Mouse (Mus musculus) lung, postnatal 36 days (tissue): Measurements from ENCODE around the gene Kank4.
"Not testable (repeated sequence)": the region's sequence is repeated elsewhere in the genome, so short reads cannot be mapped to it uniquely, and the experiment has no call there.

Experiments used
- DNase-seq: peaks from one replicate; pipeline ENCODE4 v3.0.0; 2022; ENCODE audit warnings: mixed read lengths

The Kank4 gene

DNA sequence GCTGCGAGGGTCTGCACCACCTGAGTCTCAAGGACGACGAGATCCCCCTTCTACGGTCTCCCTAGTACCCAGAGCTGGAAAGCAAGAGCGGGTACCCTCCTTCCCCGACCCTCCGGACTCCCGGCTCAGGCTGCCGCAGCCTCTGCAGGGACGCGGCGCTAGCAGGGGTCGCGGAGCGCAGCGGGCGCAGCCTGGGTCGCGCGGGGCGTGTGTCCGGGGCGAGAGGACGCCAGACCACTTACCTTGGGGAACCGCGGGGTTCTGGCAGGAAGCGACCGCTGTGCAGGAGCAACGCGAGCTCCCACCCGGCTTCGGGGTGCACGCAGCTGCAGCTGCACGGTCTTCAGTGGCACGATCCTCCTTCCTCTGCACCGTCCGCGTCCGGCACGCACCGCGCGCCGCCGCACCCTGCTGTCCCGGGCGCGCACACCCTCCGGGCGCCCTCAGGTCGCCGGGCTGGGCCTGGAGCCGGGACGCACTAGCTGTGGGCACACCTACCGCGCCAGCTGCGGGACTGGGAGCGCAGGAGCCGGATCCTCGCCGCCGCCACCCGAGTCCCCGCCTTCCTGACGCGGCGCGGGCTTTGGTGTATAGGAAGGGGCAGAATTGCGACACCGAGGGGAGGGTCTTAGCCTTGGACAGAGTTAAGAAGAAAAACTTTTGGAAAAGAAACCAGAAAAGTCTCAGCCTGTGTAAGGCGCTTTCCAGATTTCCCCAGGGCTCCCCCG, at the start of gene Kank4:
TSS of gene Kank4 (minus strand) at position 354 of the 728 bp plus-strand sequence.
- DNase-seq = peak; percentile 68

DNA sequence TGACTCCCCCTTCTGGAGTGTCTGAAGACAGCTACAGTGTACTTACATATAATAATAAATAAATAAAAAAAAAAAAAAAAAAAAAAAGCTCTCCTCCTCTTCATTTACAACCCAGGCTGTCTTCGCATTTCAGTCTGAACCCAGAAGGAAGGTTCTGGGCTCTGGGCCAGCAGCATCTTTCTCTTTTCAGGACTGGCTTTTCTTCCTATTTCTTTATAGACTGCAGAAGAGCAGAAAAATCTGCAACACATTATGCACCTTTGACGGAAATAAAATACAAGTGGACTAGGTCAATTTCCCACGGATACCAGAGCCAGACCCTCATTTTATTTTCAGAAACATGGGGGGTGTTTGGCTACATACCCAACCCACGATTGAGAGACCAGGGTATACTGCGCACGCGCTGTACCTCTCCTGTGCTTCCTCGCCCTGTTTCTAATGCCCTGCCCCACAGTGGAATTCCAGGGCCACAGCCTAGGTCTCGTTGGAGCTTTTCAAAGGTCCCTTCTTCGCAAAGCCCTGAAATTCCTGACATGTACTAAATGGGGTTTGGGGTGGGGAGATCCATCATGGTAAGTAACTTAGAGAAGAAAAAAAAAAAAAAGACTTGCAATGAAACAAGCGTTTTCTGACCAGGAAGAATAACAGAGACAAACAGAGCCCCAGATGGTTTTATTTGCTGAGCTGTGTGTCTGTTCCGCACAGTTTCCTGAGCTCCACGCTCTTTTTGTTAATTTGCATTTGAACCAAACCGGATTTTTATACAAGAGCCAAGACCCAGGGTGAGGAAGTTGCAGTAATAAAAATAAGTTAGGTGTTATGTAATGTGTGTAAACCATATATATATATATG, 48.3 kb upstream of the Kank4 start:
- DNase-seq = no peak

DNA sequence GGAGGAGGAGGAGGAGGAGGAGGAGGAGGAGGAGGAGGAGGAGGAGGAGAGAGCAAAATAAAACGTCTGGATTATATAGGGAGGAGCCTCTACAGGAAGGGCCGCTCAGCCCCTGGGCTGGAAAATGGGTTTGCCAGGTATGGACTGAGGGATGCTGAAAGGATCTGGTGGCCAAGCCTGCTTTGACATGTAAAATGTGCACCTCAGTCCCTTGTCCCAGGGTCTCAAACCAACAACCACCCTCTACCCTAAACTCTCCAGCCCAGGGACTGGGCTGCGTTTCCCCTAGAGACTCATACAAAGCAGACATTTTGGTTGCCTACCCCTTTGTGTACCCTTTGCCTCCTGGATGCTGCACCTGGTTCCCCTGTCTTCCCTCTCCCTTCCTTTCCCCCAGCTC, 47.2 kb upstream of the Kank4 start:
- DNase-seq = no peak

DNA sequence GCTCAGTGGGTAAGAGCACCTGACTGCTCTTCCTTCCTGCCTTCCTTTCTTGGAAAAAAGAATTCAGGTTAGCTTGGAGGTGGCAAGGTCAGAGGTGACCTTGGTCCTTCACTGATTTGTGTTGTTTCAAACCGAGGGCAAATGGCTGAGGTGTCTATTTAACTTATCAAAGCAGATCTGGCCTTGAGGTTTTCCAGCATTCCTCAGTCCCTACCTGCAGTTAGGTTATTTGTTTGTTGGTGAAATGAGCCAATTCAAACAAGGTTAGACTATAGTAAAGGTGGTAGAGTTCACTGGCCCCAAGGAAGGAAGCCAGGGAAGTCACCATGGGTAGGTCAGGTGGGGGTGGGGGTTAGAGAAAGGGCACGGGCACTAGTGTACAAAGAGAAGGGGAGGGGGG, 46.8 kb upstream of the Kank4 start:
- no peak for DNase-seq

DNA sequence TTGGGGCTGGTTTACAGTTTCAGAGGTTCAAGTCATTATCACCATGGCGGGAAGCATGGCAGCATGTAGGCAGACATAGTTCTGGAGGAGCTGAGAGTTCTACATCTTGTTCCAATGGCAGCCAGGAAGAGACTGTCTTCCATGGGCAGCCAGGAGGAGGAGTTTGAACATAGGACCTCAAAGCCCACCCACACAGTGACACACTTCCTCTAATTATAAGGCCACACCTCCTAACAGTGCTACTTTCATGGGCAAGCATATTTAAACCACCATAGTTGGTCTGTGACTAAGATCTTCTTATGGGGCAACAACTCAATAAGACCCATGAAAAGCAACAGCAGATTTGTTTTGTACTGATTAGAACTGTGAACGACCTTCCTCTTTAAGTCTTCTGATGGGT, 46.1 kb upstream of the Kank4 start:
- no peak for DNase-seq

DNA sequence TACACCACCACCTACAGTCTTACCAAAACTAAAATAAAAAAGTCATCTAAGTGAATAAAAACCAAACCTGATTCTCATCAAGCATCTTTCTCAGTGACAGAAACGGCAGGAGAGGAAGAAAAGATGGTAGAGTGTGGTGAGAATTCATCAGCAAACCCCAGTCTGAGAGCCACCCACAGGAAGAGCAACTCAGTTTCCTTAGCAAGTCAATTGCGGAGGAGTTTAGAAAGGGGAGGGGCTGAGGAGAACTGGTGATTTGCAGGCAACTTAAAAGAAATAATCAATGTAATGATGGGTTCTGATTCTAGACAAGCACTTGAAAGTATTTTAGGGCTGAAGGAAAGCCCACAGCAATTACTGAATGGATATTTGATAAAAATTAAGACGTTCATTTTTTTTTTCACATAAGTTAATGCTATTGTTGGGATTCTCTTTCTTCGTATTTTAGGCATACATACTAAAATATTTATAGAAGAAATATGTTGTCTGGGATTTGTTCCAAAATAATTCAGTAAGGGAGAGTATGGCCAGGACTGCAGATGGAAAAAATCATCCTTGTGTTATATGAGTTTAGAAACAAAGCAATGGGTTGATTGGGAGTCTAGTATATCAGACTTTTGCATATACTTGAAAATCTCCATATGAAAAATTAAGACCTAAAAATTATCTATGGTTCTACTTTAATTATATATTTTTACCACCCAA, 41.0 kb upstream of the Kank4 start:
- DNase-seq = no peak

DNA sequence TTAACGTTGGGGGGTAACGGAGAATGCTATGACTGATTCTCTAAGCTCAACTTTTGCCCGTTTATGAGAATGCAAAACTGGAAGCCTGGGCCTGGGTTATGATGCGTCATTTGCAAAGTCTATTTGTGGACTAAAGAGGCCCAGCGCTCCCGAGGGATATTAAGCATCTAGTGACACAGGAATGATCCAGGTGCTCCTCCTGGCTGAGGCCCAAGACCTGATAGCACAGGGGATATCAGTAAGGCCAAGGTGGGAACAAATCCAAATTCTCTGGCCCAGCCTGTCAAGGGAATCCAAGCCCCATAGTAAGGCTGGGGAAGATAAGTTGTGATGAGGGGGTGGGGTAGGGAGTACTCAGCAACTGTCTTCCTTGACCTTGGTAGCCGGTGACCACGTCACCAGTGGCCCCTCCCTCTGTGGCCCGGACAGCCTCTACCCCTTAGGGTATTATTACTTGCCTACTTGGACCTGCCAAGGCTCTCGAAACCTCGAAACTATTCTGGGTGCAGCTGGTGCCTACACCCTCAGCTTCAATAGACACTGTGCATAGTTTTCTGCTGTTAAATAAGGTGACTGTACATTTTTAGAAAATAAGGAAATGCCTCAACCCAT, 39.8 kb upstream of the Kank4 start:
- DNase-seq = no peak

DNA sequence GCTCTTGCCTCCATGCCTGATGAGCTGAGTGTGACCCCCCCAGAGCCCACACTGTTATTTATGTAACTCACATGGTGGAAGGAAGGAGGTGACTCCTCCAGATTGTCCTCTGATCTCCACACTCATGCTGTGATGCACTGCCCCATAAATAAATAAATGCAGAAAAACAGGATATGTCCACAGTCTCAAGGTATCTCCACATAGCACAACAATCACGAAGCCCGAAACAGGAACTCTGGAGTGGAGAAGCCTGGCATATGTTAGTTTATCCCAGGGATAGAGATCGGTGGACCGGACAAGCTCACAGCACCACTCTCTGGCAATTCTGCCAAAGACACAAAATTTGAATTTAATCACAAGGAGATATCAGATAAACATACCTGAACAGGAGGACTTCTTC, 36.6 kb upstream of the Kank4 start:
- no peak for DNase-seq

DNA sequence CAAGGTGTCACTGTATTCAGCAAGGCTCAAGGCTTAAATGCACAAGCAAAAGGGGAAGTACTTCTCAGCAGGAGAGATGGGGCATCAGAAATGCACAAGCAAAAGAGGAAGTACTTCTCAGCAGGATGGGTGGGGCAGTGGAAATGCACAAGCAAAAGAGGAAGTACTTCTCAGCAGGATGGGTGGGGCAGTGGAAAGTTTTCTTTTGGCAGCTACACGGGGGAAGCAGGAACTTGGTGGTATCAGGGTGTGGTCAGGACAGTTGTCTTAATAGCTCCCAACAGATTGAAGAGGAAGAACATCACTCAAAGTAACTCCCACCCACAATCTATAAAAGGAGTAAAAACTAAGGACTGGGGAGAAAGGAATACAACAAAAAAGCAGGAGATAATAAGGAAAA, 33.1 kb upstream of the Kank4 start:
- not testable (repeated sequence) for DNase-seq

DNA sequence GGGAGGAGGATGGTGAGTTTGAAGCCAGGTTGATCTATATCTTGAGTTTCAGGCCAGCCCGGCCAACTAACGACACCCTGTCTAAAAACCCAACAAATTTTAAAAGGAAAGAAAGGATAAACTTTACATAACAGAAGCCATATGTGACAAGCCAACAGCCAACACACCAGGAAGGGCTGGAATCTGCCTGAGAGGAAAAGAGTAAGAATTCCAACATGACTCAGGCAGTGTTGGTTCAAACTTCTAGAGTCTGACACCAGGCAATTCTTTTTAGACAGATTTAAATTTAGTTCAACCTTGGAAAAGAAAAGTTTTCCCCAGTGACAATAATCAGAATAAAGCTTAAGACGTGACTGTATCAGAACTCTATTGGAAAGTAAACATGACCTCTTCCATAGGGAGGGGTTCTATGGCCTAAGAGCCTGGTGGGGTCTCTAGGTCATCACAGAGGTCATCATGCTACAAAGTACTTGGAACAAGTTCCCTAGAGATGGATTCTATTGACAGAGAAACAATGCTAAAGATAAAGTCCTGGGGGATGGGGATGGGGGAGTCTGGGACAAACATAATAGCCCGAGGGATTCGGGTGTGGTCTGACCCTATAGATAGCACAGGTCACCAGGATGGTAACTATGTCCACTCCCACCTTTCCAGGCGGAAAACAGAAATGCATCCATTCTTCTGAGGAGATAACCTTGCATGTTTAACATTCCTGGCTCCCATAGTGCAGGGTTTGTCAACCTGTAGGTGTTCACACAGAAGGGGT, 30.0 kb upstream of the Kank4 start:
- DNase-seq = no peak

DNA sequence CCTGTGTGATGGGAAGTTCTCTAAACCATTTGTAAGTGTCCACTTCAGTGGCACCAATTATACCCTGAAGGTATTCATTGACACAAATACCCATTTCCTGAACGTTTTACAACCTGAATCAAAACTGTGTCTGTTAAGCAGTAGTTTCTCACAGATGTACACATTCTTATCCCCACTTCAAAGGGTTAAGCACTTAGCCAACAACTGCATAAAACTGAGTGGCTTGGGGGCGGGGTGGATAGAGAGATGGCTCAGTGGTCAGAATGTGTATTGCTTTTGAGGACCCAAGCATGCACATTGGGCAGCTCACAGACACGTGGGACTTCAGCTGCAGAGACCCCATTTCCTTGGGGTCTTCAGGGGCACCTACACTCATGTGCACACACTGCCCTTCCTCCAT, 29.1 kb upstream of the Kank4 start:
- DNase-seq = no peak

DNA sequence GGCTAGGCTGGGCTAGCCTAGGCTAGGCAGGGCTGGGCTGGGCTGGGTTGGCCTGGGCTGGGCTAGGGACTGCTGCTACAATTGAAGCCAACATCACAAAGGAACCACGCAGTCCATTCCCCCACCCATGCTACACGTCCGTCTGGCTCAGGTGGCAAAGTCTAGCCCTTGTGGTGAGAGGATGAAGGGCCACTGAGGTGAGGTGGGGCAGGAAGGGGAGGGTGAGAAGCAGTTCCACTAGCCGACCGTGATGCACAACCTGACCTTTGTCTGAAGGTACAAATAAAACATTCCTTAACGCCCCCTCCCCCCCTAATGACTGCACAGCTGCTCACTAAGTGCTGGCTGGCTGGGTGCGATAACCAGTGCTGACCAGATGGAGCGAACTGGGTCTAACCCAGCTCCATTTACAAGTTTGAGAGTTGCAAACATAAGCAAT, 28.4 kb upstream of the Kank4 start:
- no peak for DNase-seq

DNA sequence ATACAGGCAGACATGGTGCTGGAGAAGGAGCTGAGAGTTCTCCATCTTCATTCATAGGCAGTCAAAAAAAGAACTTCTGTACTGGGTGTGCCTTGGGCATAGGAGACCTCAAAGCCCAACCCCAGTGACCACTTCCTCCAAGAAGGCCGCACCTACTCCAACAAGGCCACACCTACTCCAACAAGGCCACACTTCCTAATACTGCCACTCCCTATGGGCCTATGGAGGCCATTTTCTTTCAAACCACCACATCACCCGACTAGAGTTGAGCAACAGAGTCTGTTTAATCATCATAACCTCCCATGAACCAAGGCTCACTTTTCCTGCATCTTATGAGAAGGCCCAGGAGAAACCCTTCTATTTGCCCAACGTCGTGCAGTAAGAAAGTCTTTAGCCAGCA, 27.9 kb upstream of the Kank4 start:
- DNase-seq = no peak

DNA sequence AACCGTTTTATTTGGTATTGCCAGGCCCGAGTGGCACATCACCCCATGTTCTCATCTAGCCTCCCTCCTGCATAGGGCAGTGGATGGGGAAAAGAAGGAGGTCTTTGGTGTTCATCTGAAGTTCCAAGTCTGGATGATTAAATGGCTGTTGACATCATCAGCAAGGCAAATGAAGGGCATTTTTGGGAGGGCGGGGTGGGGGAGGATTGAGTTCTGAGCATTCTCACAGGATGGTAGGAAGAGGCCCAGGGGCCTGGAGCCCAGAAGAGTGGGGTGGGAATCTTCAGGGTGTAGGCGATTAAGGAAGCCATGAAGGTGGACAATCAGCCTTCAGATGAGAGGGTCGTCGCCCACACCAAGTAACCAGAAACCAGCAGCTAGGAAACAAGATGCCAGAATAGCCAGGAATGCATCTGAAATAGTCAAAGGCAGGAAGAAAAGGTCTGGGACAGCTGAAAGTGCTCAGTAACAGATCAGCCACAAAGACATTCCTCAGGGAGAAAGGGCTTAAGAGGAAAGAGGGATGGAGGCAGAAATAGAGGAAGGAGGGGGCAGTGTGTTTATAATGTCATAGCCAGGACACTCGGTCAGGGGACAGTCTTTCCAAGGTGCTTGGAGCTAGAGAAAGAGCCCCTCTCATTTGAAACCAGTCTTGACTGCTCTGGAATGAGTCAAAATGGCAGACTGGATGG, 26.7 kb upstream of the Kank4 start:
- DNase-seq = no peak

DNA sequence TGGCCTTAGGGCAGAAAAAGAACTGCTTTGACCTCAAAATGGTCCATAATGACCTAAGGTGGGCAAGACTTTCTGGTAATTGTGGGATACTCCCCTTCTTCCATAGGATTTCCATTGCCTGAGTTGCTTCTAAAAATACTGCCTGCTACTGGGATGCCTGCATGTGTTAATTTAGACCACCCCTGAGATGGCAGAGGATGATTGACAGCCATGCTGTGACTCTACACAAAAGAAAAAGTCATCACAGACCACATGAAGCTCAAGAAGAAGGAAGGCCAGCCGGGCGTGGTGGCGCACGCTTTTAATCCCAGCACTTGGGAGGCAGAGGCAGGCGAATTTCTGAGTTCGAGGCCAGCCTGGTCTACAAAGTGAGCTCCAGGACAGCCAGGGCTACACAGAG, 23.9 kb upstream of the Kank4 start:
- not testable (repeated sequence) for DNase-seq

DNA sequence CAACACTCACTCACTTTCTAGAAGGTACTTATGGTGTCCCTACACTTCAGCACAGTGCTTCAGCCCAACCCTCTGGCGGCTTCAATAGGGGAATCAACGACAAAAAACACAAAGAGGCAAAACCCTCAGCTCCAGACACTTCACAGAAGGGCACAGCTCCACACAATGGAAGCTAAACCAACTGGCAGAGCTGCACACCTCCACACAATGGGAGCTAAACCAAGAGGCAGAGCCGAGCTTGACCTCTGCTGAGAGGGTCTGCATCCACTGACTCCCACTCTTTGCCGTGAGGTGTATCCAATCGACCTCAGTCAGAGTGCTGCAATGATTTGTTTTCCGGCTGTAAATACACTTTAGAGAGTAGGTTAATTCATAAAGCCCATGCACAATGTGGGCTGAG, 23.2 kb upstream of the Kank4 start:
- DNase-seq = no peak

DNA sequence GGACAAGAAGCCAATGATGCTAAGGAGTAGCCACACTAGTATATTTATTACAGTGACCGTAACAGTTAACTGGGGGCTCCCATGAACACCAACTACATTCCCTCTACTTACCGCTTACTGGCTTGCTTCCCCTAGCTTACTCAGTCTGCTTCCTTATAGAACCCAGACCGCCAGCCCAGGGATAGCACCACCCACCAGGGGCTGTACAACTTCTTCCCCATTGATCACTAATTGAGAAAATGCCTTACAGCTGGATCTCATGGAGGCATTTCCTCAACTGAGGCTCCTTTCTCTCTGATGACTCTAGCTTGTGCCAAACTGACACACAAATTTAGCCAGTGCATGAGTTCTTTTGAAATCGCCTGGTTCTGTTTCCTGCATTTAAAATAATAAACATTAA, 21.6 kb upstream of the Kank4 start:
- DNase-seq = no peak

DNA sequence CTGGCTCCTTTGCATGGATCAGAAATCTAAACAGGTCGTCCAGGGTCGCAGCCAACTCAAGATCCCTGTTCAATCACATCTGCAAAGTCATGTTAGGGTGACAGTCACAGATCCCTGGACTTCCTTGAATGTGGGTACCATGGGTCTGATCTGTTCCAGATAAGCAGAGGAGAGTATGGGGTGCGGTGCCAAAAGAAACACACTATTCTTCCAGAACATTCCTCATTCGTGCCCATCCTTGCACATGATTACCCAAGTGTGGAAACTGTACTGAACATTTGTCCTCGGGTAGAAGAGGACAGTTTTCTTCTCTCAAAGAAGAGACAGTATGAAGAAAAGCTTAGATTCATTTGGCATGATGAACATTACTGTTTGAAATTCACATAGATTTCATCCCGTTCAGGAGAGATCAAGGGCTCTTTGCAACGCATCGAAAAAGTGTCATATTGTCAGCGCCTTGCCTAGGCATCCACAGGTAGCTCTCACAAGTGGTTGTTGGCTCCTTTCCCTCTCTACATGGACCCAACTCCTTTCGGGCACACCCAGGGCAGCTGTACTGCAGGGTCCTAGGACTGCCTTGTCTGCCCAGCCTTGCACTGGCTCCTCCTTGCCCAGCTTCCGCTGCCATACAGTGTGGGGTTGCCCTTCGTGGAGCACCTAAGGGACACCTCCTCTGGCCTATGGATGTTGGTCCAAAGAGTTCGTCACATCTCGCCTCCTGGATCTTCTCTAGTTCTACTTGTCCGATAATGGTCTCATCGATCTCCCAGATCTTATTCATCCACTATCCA, 20.6 kb upstream of the Kank4 start:
- no peak for DNase-seq

DNA sequence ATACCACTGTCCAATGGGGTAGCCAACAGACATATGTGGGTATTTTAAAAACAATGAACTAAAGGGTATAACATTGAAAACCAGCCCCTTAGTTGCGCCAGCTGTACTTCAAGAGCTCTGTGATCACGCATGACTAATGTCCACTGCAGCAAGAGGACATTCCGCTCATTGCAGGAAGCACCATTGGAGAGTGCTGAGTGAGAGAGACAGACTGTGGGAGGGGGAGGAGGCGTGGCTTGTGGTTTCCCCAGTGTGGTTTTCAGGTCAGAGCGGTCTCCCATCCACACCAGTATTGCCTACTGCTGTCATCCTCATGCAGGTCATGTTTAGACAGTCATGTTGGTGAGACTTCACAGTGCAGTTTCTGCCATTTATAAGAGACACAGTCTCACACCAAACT, 19.2 kb upstream of the Kank4 start:
- peak; percentile 63 for DNase-seq

DNA sequence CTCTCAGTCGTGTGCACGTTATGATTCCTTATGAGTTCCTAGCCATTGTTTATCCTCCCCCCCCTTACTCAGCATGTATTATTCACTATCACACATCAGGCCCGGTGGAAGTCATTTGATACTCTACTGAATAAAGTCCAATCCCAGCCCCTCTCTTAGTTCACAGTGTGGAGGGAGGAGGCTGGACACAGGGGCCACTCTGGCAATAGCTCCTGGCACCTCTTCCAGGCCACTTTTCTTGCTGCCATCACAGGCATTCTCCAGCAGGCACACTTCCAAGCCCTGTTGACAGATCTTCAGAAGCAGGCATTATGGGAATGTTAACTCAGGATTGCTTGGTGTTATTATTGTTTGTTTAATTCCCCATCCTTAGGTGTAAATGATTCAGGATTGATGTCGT, 17.4 kb upstream of the Kank4 start:
- no peak for DNase-seq

DNA sequence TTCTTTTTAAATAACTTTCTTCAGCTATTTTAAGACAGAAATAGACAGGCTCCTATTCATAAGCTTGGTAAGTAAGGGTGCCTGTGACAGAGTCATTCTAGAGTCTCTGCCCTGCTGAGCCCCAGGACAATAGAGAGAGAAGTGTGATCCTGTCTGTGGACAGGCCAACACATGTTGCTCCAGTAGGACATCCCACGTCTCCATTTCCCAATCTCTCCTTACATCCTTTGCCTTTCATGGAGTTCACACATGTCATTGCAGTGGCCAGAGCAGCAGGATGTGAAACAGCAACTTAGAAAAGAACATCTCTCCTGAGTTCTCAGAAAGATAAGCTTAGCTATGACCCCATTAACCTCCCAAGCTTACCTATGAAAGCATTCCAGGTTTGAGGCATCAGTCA, 14.4 kb upstream of the Kank4 start:
- DNase-seq = no peak
